Mouse (Mus musculus): ENCODE data around the gene Arf3.

DNA sequence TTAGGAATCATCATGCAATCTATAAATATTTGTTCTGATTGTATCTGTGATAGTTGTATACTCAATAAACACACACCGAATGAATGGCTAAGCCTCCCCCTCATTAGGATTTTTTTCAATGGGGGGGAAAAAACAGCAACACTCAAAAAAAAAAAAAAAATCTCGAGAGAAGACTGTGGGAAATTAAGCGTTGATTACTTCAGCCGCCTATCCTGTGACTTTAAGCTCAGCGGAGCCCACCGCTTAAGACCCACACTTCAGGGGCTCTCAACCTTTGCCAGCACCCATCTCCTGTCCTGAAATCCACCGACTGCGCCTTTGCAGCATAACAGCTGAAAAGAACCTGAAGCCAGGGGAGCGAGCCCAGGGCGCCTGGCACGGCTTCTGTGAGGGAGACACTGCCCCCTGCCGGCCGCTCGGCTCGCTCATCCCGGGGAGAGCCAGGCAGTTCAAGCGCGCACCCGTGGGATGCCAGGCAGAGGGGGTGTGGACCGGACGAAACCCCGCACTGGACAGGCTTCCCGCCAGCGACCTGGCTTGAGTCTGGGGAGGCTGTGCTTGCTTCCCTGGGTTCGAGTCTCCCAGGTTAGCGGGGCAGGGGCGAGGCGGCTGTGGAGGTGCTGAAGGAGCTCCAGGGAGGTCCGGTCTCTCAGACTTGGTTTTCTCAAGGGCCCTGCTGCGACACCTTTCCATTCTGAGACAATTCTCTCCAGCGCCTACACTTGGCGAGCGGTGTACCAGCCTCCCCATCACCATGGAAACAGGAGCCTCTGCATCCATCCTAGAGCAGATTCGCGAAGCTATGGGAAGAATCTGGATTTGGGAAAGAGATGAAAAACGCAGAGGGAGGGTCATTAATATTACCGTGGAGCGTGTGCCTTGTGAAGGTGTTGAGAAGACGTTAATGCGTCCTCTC lies 63.6 kb downstream of the Arf3 start:
- no peak for TF ChIP-seq GATA1 (IDR thresholded peaks at IDR 0.05; ENCODE audit: low read length)
- no peak for TF ChIP-seq TAL1 (IDR thresholded peaks at IDR 0.05; ENCODE audit: low read length)

Measured in erythroblast, embryonic 14.5 days (primary cell).